Mouse (Mus musculus) neural tube, embryonic 12.5 days (tissue): ENCODE data around the gene Ap1ar. TPM values are rescaled to one million over a fixed set of nuclear protein-coding genes. Genes with fewer than 3 reads are reported as not detected.

ENCODE experiments used
- ATAC-seq: fragments of 200-750 bp; cut with Nextera tagmentation; 2 replicates; pipeline ENCODE4 v1.8.0; 2017; ENCODE audit warnings: low read depth, mild to moderate bottlenecking, moderate TSS enrichment, moderate library complexity; ENCODE audit not compliant: low FRiP score
- H3K27ac ChIP-seq: fragments of 300-500 bp; sonication (generic); 2 replicates; pipeline ENCODE4 v1.5.1; 2016
- H3K27me3 ChIP-seq: fragments of 300-500 bp; sonication (generic); replicated peaks from 2 replicates; pipeline ENCODE4 v1.6.1; 2016; ENCODE audit warnings: mild to moderate bottlenecking
- H3K36me3 ChIP-seq: fragments of 300-500 bp; sonication (generic); 2 replicates; pipeline ENCODE4 v1.6.1; 2016; ENCODE audit warnings: mild to moderate bottlenecking
- H3K4me1 ChIP-seq: fragments of 300-500 bp; sonication (generic); 2 replicates; pipeline ENCODE4 v1.6.1; 2016
- H3K4me2 ChIP-seq: fragments of 300-500 bp; sonication (generic); replicated peaks from 2 replicates; pipeline ENCODE4 v1.6.1; 2016; ENCODE audit warnings: mild to moderate bottlenecking
- H3K4me3 ChIP-seq: fragments of 300-500 bp; sonication (generic); 2 replicates; pipeline ENCODE4 v1.5.1; 2016
- H3K9ac ChIP-seq: fragments of 300-500 bp; sonication (generic); 2 replicates; pipeline ENCODE4 v1.6.1; 2016; ENCODE audit warnings: mild to moderate bottlenecking
- H3K9me3 ChIP-seq: fragments of 300-500 bp; sonication (generic); 2 replicates; pipeline ENCODE4 v1.6.1; 2016; ENCODE audit warnings: mild to moderate bottlenecking
- WGBS: fragments of 180-500 bp; shearing (Covaris S2); methylation state at CpG from one replicate; pipeline ENCODE4 v1.1.7; 2016; 5-methylcytosine and 5-hydroxymethylcytosine counted together
- polyA plus RNA-seq: library from polyadenylated mRNA; unstranded; fragments of >200 nt; fragmentation: Nextera tagmentation; extraction: Ambion mirVana; gene quantifications from 2 replicates; pipeline ENCODE4 v1.2.1, GENCODE M21; 2016

The Ap1ar gene
- polyA plus RNA-seq, 1 experiment from 2014 or later = 93.6 TPM

GRCm38 (mm10) chr3:127763076-127763612 is 74.2 kb downstream of the Ap1ar start:
- Histone ChIP-seq H3K36me3 (no peaks in the 10 kb centered on the region), H3K4me3 (no peak overlapping the region), H3K27ac (no peak overlapping the region), H3K27me3 (peaks cover 14% of the 10 kb centered on the region), H3K9ac (no peak overlapping the region), H3K4me2 (no peak overlapping the region), H3K4me1 (peaks cover 9% of the 10 kb centered on the region), H3K9me3 (no peaks in the 10 kb centered on the region)
- 27% methylated on average over 7 of the region's 7 CpGs for WGBS
- ATAC-seq = no peak

GRCm38 (mm10) chr3:127762403-127762802 is 74.9 kb downstream of the Ap1ar start:
- H3K27me3 ChIP-seq = peaks cover 20% of the 10 kb centered on the region
- ATAC-seq = no peak
- H3K9me3 ChIP-seq = no peaks in the 10 kb centered on the region
- WGBS = 60% methylated on average over 8 of the region's 8 CpGs
- H3K4me2 ChIP-seq = no peak overlapping the region
- H3K4me1 ChIP-seq = peaks cover 10% of the 10 kb centered on the region
- no peak overlapping the region for H3K4me3 ChIP-seq
- H3K27ac ChIP-seq = no peak overlapping the region
- no peak overlapping the region for H3K9ac ChIP-seq
- H3K36me3 ChIP-seq = no peaks in the 10 kb centered on the region

- no peak overlapping the region for H3K9ac ChIP-seq
- 19% methylated on average over 8 of the region's 8 CpGs for WGBS
- H3K4me1 ChIP-seq = peaks cover 10% of the 10 kb centered on the region
- no peak overlapping the region for H3K4me3 ChIP-seq
- no peak overlapping the region for H3K27ac ChIP-seq
- no peak for ATAC-seq
- H3K27me3 ChIP-seq = peaks cover 51% of the 10 kb centered on the region
- H3K36me3 ChIP-seq = no peaks in the 10 kb centered on the region
- no peak overlapping the region for H3K4me2 ChIP-seq
- H3K9me3 ChIP-seq = no peaks in the 10 kb centered on the region
Measured at GRCm38 (mm10) chr3:127759212-127759611, 78.1 kb downstream of the Ap1ar start.

GRCm38 (mm10) chr3:127758806-127759205 is 78.5 kb downstream of the Ap1ar start:
- H3K4me2 ChIP-seq = no peak overlapping the region
- no peak overlapping the region for H3K27ac ChIP-seq
- no peaks in the 10 kb centered on the region for H3K9me3 ChIP-seq
- no peak overlapping the region for H3K9ac ChIP-seq
- H3K4me3 ChIP-seq = no peak overlapping the region
- ATAC-seq = no peak
- 25% methylated on average over 4 of the region's 4 CpGs for WGBS
- no peaks in the 10 kb centered on the region for H3K36me3 ChIP-seq
- H3K27me3 ChIP-seq = peaks cover 54% of the 10 kb centered on the region
- H3K4me1 ChIP-seq = peaks cover 10% of the 10 kb centered on the region

- Histone ChIP-seq H3K27me3 (peaks cover 61% of the 10 kb centered on the region), H3K9me3 (no peaks in the 10 kb centered on the region), H3K36me3 (no peaks in the 10 kb centered on the region), H3K4me3 (no peak overlapping the region), H3K27ac (no peak overlapping the region), H3K4me1 (peaks cover 10% of the 10 kb centered on the region), H3K4me2 (no peak overlapping the region), H3K9ac (no peak overlapping the region)
- ATAC-seq = no peak
Measured at GRCm38 (mm10) chr3:127757886-127758301, 79.4 kb downstream of the Ap1ar start.

Other genes with a start within 250 kb of the Ap1ar start
- gene Neurog2, start 204.4 kb downstream of the Ap1ar start, polyA plus RNA-seq = 49.6 and 55.8 TPM in 2 replicates
- 1.3 and 1.7 TPM in 2 replicates for gene Alpk1, start 57.0 kb downstream of the Ap1ar start, polyA plus RNA-seq
- gene Tifa, start 47.7 kb downstream of the Ap1ar start, polyA plus RNA-seq = 3.0 and 3.1 TPM in 2 replicates
- gene Fam241a, start 58.8 kb upstream of the Ap1ar start, polyA plus RNA-seq = 7.9 and 9.1 TPM in 2 replicates